Mouse (Mus musculus): ENCODE data around the gene T2.

DNA sequence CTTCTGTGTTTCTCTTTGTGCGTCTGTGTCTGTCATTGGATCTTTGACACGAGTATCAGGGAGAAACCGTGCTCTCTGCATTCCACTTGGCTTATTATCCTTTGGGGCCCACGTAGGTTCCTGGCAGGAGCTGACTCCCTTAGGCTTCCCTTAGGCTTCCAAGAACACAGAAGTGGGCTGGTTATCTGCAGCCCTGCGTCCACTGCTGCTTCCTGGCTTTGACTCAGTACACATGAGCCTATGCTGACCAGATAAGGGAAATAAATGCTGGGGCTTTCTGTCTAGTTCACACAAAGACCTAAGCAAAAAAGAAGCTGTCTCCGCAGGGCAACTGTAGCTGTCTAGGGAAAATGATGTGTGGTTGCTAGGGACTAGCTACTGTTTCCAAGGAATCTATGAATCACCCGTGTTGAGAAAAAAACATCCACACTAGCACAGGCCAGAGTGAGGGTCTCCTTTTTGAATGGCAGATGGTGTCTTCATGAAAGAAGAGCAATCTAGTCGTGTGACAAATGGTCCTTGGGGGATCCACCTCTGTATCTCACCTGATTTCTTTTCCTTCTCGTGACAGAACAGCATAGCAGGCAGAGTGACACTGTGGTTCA is 101.2 kb downstream of the T2 start:
- TF ChIP-seq POLR2A (IDR thresholded peaks at IDR 0.05; ENCODE audit: control insufficient read depth, extremely low read depth, insufficient read depth, low read length, poor library complexity): no peak
- no peak for TF ChIP-seq CTCF (IDR thresholded peaks at IDR 0.05; ENCODE audit: borderline replicate concordance, control insufficient read depth, extremely low read depth, insufficient read depth, low read length, poor library complexity)

All from thymus, adult 2 months (tissue).